Mouse (Mus musculus): ENCODE measurements at regions not wholly inside any gene's neighbourhood (a gene's known extent, or its start where the extent isn't known, plus 50 kb on each side); places are given as distances from the start of the nearest gene placed in this dataset.

- H3K27ac ChIP-seq (ENCODE audit: control insufficient read depth, low read depth, low read length): no peak overlapping the region
- H3K9me3 ChIP-seq (replicated peaks; ENCODE audit: insufficient read depth, low read length): no peaks in the 10 kb centered on the region
- no peak overlapping the region for H3K4me3 ChIP-seq (ENCODE audit: control insufficient read depth in 1 of 2, insufficient read depth in 1 of 2, low read depth in 2 of 2, low read length in 2 of 2)
- no peaks in the 10 kb centered on the region for H3K79me2 ChIP-seq (ENCODE audit: control insufficient read depth, insufficient read depth, low read length, poor library complexity)
- no peak for DNase-seq (ENCODE audit: low read depth, low spot score)
- no peaks in the 10 kb centered on the region for H3K4me1 ChIP-seq (ENCODE audit: control insufficient read depth in 1 of 2, insufficient read depth in 2 of 2, low read length in 2 of 2)
- H3K27me3 ChIP-seq (ENCODE audit: control insufficient read depth in 1 of 2, insufficient read depth in 2 of 2, low read length in 2 of 2): no peaks in the 10 kb centered on the region
- H3K9ac ChIP-seq (ENCODE audit: control insufficient read depth, low read depth, low read length, poor library complexity, severe bottlenecking): no peak overlapping the region
- no peaks in the 10 kb centered on the region for H3K36me3 ChIP-seq (ENCODE audit: control insufficient read depth in 1 of 2, insufficient read depth in 2 of 2, low read length in 2 of 2)
- TF ChIP-seq POLR2AphosphoS5 (IDR thresholded peaks at IDR 0.05; ENCODE audit: borderline replicate concordance, low read depth, low read length) (no peak), KAT2A (conservative IDR thresholded peaks at IDR 0.05; ENCODE audit: low read depth, low read length) (no peak), MAFK (IDR thresholded peaks at IDR 0.05; ENCODE audit: borderline replicate concordance, low read depth, low read length) (no peak), CTCF (IDR thresholded peaks at IDR 0.05 in 2 of 3, conservative IDR thresholded peaks at IDR 0.05 in 1 of 3; ENCODE audit: control insufficient read depth in 1 of 3, insufficient read depth in 1 of 3, low read depth in 2 of 3, low read length in 3 of 3, poor library complexity in 1 of 3, severe bottlenecking in 1 of 3) (no peak), TBP (IDR thresholded peaks at IDR 0.05; ENCODE audit: low read depth, low read length) (no peak), NRF1 (IDR thresholded peaks at IDR 0.05; ENCODE audit: insufficient read depth, low read depth, low read length, poor library complexity, severe bottlenecking) (no peak), POLR2A (IDR thresholded peaks at IDR 0.05; ENCODE audit: control insufficient read depth in 1 of 2, insufficient read depth in 1 of 2, low read depth in 1 of 2, low read length in 2 of 2, poor library complexity in 1 of 2) (no peak), USF2 (IDR thresholded peaks at IDR 0.05; ENCODE audit: borderline replicate concordance in 1 of 2, insufficient read depth in 1 of 2, low read depth in 1 of 2, low read length in 2 of 2) (no peak), MAX (IDR thresholded peaks at IDR 0.05; ENCODE audit: low read length) (no peak)
These were observed 172.5 kb upstream of the Mctp2 start for GRCm38 (mm10) chr7:72478936-72479335.

- Histone ChIP-seq H3K27me3 (ENCODE audit: control insufficient read depth in 1 of 2, insufficient read depth in 2 of 2, low read length in 2 of 2) (no peaks in the 10 kb centered on the region), H3K9ac (ENCODE audit: control insufficient read depth, low read depth, low read length, poor library complexity, severe bottlenecking) (no peak overlapping the region), H3K4me1 (ENCODE audit: control insufficient read depth in 1 of 2, insufficient read depth in 2 of 2, low read length in 2 of 2) (no peaks in the 10 kb centered on the region), H3K27ac (ENCODE audit: control insufficient read depth, low read depth, low read length) (no peak overlapping the region), H3K4me3 (ENCODE audit: control insufficient read depth in 1 of 2, insufficient read depth in 1 of 2, low read depth in 2 of 2, low read length in 2 of 2) (no peak overlapping the region), H3K9me3 (replicated peaks; ENCODE audit: insufficient read depth, low read length) (no peaks in the 10 kb centered on the region), H3K36me3 (ENCODE audit: control insufficient read depth in 1 of 2, insufficient read depth in 2 of 2, low read length in 2 of 2) (no peaks in the 10 kb centered on the region), H3K79me2 (ENCODE audit: control insufficient read depth, insufficient read depth, low read length, poor library complexity) (no peaks in the 10 kb centered on the region)
- no peak for DNase-seq (ENCODE audit: low read depth, low spot score)
- no peak for TF ChIP-seq ZKSCAN1 (IDR thresholded peaks at IDR 0.05; ENCODE audit: low read depth, low read length)
These were observed 174.9 kb upstream of the Mctp2 start for GRCm38 (mm10) chr7:72481275-72481674.

DNA sequence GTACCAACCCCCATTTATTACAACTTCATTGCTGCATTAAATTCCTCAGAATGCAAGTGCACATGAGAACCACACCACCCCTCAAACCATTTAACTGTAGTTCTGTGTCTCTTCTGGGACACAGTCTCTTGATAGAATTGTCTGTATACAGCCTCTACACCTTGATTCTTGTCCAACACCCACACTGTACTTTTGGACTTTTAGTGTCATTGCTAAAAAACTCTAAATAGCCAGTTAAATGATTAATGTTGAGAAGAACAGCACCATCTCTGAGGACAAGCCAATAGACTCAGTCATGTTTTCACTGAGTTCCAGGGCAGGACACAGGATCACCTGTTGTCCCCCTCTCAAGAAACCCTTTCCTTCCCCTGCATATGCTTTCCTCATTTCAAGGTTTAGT is 183.8 kb upstream of the Mctp2 start:
- Histone ChIP-seq H3K9me3 (replicated peaks; ENCODE audit: insufficient read depth, low read length) (no peaks in the 10 kb centered on the region), H3K4me3 (ENCODE audit: control insufficient read depth in 1 of 2, insufficient read depth in 1 of 2, low read depth in 2 of 2, low read length in 2 of 2) (no peak overlapping the region), H3K4me1 (ENCODE audit: control insufficient read depth in 1 of 2, insufficient read depth in 2 of 2, low read length in 2 of 2) (no peaks in the 10 kb centered on the region), H3K9ac (ENCODE audit: control insufficient read depth, low read depth, low read length, poor library complexity, severe bottlenecking) (no peak overlapping the region), H3K27me3 (ENCODE audit: control insufficient read depth in 1 of 2, insufficient read depth in 2 of 2, low read length in 2 of 2) (no peaks in the 10 kb centered on the region), H3K36me3 (ENCODE audit: control insufficient read depth in 1 of 2, insufficient read depth in 2 of 2, low read length in 2 of 2) (no peaks in the 10 kb centered on the region), H3K79me2 (ENCODE audit: control insufficient read depth, insufficient read depth, low read length, poor library complexity) (no peaks in the 10 kb centered on the region), H3K27ac (ENCODE audit: control insufficient read depth, low read depth, low read length) (no peak overlapping the region)
- no peak for DNase-seq (ENCODE audit: low read depth, low spot score)
- TF ChIP-seq USF1 (IDR thresholded peaks at IDR 0.05; ENCODE audit: low read depth, low read length) (no peak), RCOR1 (IDR thresholded peaks at IDR 0.05; ENCODE audit: low read depth, low read length) (no peak), MYB (IDR thresholded peaks at IDR 0.05; ENCODE audit: low read depth, low read length) (no peak), TAL1 (IDR thresholded peaks at IDR 0.05; ENCODE audit: low read length) (no peak)

Data from MEL (cell line).